Mouse (Mus musculus): ENCODE measurements around the gene Rbm4.

GRCm38 (mm10) chr19:4782891-4783290, 10.8 kb downstream of the Rbm4 start:
- no peak for TF ChIP-seq CTCF (IDR thresholded peaks at IDR 0.05; ENCODE audit: insufficient read depth, low read depth, low read length)
- no peak for TF ChIP-seq POLR2A (IDR thresholded peaks at IDR 0.05; ENCODE audit: insufficient read depth, low read depth, low read length)
